Mouse (Mus musculus) lung, embryonic 15.5 days (tissue): ENCODE data around the gene Pard6a. TPM values are rescaled to one million over a fixed set of nuclear protein-coding genes. Genes with fewer than 3 reads are reported as not detected.

ENCODE experiments used
- ATAC-seq: fragments of 200-750 bp; cut with Nextera tagmentation; 2 replicates; pipeline ENCODE4 v1.8.0; 2017; ENCODE audit warnings: moderate number of reproducible peaks, borderline replicate concordance; ENCODE audit not compliant: low FRiP score, low TSS enrichment; ENCODE audit errors: extremely low read depth
- H3K27ac ChIP-seq: fragments of 300-500 bp; sonication (generic); 2 replicates; pipeline ENCODE4 v1.5.1; 2015; ENCODE audit warnings: moderate library complexity, mild to moderate bottlenecking, inconsistent platforms
- H3K27me3 ChIP-seq: fragments of 300-500 bp; sonication (generic); 2 replicates; pipeline ENCODE4 v1.6.1; 2015; ENCODE audit warnings: inconsistent platforms
- H3K36me3 ChIP-seq: fragments of 300-500 bp; sonication (generic); 2 replicates; pipeline ENCODE4 v1.6.1; 2015; ENCODE audit warnings: inconsistent platforms
- H3K4me1 ChIP-seq: fragments of 300-500 bp; sonication (generic); 2 replicates; pipeline ENCODE4 v1.6.1; 2015; ENCODE audit warnings: inconsistent platforms
- H3K4me2 ChIP-seq: fragments of 300-500 bp; sonication (generic); 2 replicates; pipeline ENCODE4 v1.6.1; 2015; ENCODE audit warnings: inconsistent platforms, mild to moderate bottlenecking, moderate library complexity
- H3K4me3 ChIP-seq: fragments of 300-500 bp; sonication (generic); 2 replicates; pipeline ENCODE4 v1.5.1; 2015; ENCODE audit warnings: mild to moderate bottlenecking, inconsistent platforms
- H3K9ac ChIP-seq: fragments of 300-500 bp; sonication (generic); 2 replicates; pipeline ENCODE4 v1.6.1; 2015; ENCODE audit warnings: inconsistent platforms
- H3K9me3 ChIP-seq: fragments of 300-500 bp; sonication (generic); 2 replicates; pipeline ENCODE4 v1.6.1; 2016; ENCODE audit warnings: inconsistent platforms
- WGBS: fragments of 180-500 bp; shearing (Covaris S2); methylation state at CpG from one replicate; pipeline ENCODE4 v1.1.7; 2015; 5-methylcytosine and 5-hydroxymethylcytosine counted together
- polyA plus RNA-seq: library from polyadenylated mRNA; unstranded; fragments of >200 nt; fragmentation: Nextera tagmentation; extraction: Ambion mirVana; gene quantifications from 2 replicates; pipeline ENCODE4 v1.2.1, GENCODE M21; 2015

The Pard6a gene
- polyA plus RNA-seq = 16.3 and 17.6 TPM in 2 replicates

DNA sequence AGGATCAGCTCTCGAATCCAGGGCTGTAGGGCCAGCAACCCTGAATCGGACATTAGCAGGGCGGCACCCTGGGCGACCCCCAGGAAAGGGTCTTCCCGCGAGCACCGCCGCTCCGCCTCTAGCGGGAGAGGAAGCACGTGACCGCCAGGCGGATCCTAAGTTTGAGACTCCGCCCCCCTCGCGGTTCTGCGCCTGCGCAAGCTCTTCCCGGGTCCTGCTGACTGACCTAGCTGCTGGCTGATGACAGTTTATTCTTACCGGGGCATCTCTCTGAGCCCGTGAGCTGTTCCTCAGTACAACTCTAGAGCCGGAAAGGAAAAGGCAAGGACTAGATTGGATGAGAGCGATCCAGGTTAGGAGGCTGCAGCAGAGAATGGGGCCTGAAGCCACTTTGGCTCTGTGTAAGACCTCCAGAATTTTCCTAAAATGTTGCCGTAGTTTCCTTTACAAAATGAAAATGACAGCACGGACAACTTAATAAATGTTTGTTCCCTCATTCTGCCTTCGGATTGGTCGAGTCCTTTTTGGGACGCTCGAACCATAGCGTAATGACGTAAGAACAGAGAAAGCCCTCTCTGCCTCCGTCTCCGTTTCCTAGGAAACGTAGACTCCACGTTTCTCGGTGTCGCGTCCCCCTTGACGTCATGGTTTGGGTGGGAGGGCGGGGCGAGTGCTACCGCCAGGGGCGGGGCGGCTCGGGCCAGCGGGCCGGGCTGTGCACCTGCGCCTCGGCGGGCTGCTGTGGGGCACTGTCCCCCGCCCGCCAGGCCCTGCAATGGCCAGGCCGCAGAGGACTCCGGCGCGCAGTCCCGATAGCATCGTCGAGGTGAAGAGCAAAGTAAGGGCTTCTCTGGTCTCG is at the start of gene Pard6a, which contains the start of gene Acd:
TSS of gene Pard6a (plus strand) at position 183 of the 859 bp plus-strand sequence.
TSS of gene Acd (minus strand) at position 137 of the 859 bp plus-strand sequence.
- H3K9me3 ChIP-seq = no peaks in the 10 kb centered on the region
- peak within 1 kb of the TSS; percentile 63 for H3K9ac ChIP-seq
- H3K4me3 ChIP-seq = peak within 1 kb of the TSS; percentile 83
- H3K27ac ChIP-seq = peak within 1 kb of the TSS; percentile 96
- peaks cover 15% of the 10 kb centered on the region for H3K36me3 ChIP-seq
- under 1% methylated on average over 60 of the region's 60 CpGs for WGBS
- no peaks in the 10 kb centered on the region for H3K27me3 ChIP-seq
- ATAC-seq = peak; percentile 75
- peak within 1 kb of the TSS; percentile 84 for H3K4me2 ChIP-seq
- H3K4me1 ChIP-seq = peaks cover 18% of the 10 kb centered on the region

DNA sequence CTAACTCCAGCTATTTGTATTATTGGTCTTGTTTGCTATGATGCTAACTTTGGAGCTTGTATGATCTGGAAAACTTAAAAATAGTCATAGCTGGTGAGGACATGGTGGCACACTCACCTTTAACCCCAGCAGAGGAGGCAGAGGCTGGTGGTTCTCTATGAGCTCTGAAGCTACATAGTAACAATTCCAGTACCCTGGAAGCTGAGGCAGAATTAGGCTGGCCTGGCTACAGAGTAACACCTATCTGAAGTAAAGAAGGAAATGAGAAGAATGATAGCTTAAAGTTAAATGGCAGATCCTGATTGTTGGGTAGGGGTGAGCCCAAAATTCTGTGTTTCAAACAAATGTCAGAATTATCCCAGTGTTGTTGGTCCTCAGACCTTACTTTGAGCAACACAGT is 43.3 kb upstream of the Pard6a start:
- H3K27ac ChIP-seq = no peak overlapping the region
- H3K4me3 ChIP-seq = no peak overlapping the region
- ATAC-seq = no peak
- H3K4me2 ChIP-seq = no peak overlapping the region
- H3K27me3 ChIP-seq = no peaks in the 10 kb centered on the region
- H3K9me3 ChIP-seq = no peaks in the 10 kb centered on the region
- peaks cover 14% of the 10 kb centered on the region for H3K36me3 ChIP-seq
- H3K4me1 ChIP-seq = no peaks in the 10 kb centered on the region
- H3K9ac ChIP-seq = no peak overlapping the region

DNA sequence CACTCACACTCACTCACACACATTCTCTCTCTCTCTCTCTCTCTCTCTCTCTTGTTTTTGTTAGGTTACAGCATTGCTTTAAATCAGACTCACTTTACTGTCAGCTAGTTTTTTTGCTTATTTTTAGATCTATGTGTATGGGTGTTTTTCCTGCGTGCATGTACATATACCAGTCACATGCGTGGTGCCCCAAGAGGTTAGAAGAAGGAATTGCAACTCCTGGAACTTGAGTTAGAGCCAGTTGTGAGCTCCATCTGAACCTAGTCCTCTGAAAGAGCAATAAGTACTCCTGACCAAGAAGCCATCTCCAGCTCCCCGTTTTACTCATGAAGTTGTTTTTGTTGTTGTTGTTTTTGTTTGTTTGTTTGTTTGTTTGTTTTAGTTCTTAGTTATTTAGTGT is 39.8 kb upstream of the Pard6a start:
- H3K4me1 ChIP-seq = no peaks in the 10 kb centered on the region
- H3K27ac ChIP-seq = no peak overlapping the region
- 66% methylated on average over 3 of the region's 3 CpGs for WGBS
- H3K4me3 ChIP-seq = no peak overlapping the region
- H3K4me2 ChIP-seq = no peak overlapping the region
- no peak overlapping the region for H3K9ac ChIP-seq
- no peaks in the 10 kb centered on the region for H3K27me3 ChIP-seq
- H3K9me3 ChIP-seq = no peaks in the 10 kb centered on the region
- H3K36me3 ChIP-seq = peaks cover 26% of the 10 kb centered on the region
- ATAC-seq = no peak

DNA sequence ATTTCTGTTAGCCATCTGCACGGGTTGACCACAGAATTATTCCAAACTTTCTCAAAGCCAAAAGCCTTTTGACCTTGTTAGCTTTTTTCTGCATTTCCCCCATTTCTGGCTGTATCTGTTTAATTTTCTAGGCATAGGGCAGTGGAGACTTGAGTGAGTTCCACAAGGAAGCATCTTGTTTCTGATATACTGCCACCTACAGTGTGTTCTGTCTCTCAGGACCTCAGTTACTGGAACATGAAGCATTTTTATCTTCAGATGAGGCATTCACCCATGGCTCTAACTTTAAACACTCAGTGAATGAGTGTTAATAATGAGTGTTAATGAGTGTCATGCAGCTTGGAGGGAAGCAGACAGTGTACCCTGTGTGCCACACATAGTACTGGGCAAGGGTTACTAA is 23.1 kb upstream of the Pard6a start:
- H3K27ac ChIP-seq = no peak overlapping the region
- H3K9me3 ChIP-seq = no peaks in the 10 kb centered on the region
- no peak overlapping the region for H3K9ac ChIP-seq
- H3K27me3 ChIP-seq = no peaks in the 10 kb centered on the region
- WGBS = 82% methylated on average over 1 of the region's 1 CpGs
- no peak overlapping the region for H3K4me3 ChIP-seq
- H3K4me1 ChIP-seq = no peaks in the 10 kb centered on the region
- no peak overlapping the region for H3K4me2 ChIP-seq
- H3K36me3 ChIP-seq = peaks cover 92% of the 10 kb centered on the region
- no peak for ATAC-seq

DNA sequence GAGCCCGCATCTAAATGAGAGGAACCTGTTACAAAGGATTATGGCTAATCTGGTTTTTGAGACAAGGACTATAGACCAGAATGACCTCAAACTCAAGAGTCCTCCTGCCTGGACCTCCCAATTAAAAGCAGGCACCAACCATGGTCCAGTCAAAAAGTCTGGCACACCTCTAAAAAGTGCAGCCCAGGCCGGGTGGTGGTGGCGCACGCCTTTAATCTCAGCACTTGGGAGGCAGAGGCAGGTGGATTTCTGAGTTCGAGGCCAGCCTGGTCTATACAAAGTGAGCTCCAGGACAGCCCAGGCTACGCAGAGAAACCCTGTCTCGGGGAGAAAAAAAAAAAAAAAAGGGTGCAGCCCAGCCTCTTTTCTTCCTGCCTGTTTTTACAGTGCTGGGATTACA is 15.6 kb upstream of the Pard6a start:
- no peak overlapping the region for H3K9ac ChIP-seq

DNA sequence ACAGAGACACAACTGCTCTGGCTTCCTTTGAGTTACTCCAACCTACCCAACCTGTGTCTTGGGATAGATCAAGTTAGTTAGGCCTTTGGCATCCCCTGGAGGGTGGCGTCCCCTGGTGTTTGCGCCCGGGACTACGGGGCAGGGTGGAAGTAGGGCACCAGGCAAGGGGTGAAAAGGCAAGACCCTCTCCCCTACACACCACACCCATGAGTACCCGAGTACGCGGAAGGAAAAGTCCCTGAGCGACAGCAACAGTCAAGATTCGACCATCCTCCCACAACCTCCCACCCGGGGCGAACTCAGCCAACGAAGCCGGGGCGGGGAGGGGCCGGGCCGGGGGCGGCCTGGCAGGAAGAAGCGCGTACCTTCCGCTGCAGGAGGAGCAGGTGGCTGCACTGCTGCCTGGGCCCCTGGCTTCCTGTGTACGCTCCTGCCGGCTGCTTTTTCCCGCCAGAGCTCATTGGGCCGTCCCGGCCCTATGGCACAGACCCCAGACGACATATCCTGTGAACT is 15.1 kb upstream of the Pard6a start, which contains the start of gene Carmil2:
TSS of gene Carmil2 (plus strand) at position 479 of the 513 bp plus-strand sequence.
- Histone ChIP-seq H3K27me3 (no peaks in the 10 kb centered on the region), H3K4me2 (peak within 1 kb of the TSS; percentile 44), H3K4me3 (0 out of 2 replicates have a peak within 1 kb of the TSS, but pooled peaks have one; percentile 2), H3K27ac (no peak within 1 kb of the TSS), H3K36me3 (peaks cover 36% of the 10 kb centered on the region), H3K9ac (no peak within 1 kb of the TSS), H3K4me1 (0 out of 2 replicates have a peak, but pooled peaks cover 3% of the 10 kb centered on the region), H3K9me3 (no peaks in the 10 kb centered on the region)
- 8% methylated on average over 25 of the region's 26 CpGs for WGBS
- peak; percentile 44; the same call in 1 of the 2 replicates for ATAC-seq

More for the DNA sequence above, 15.6 kb upstream of the Pard6a start:
- 70% methylated on average over 7 of the region's 7 CpGs for WGBS
- Histone ChIP-seq H3K4me3 (no peak overlapping the region), H3K4me1 (0 out of 2 replicates have a peak, but pooled peaks cover 3% of the 10 kb centered on the region), H3K27ac (no peak overlapping the region), H3K27me3 (no peaks in the 10 kb centered on the region), H3K9me3 (no peaks in the 10 kb centered on the region), H3K4me2 (peak overlapping the region; percentile 44), H3K36me3 (peaks cover 41% of the 10 kb centered on the region)
- no peak for ATAC-seq

DNA sequence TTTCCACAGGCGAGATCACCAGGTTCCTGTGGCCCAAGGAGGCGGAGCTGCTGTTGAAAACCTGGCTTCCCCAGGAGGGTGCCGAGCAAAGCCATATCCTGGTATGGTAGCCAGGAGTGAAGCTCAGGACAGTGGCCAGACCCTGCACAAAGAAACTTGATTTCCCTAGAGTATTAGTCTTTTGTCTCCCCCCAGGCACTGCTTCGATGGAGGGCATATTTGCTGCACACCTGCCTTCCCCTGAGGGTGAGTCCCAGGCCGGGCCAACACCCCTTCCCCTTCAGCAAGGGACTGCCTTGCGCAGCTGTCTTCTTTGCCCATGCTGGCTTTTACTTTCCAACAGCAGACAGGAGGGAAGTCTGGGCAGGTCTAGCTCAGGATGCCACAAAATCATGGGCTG is 14.4 kb upstream of the Pard6a start:
- Histone ChIP-seq H3K9me3 (no peaks in the 10 kb centered on the region), H3K27ac (no peak overlapping the region), H3K27me3 (no peaks in the 10 kb centered on the region), H3K9ac (no peak overlapping the region), H3K4me2 (no peak overlapping the region), H3K4me1 (0 out of 2 replicates have a peak, but pooled peaks cover 3% of the 10 kb centered on the region), H3K4me3 (no peak overlapping the region), H3K36me3 (peaks cover 29% of the 10 kb centered on the region)
- 63% methylated on average over 6 of the region's 6 CpGs for WGBS
- ATAC-seq = no peak

DNA sequence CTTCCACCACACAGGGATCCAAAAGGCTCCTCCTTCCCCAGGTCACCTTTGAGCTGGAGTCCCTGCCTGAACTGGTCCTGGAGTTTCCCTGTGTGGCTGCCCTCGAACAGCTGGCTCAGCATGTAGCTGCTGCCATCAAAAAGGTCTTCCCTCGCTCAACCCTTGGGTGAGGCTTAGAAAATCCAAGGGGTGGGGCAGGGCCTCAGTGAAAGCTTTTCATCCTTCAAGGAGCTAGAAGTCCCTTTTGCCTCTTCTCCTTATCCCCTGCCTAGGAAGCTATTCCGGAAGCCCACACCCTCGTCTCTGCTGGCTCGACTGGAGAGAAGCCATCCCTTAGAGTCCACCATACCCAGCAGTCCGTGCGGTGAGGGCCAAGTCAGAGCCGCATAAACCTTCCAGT is 13.4 kb upstream of the Pard6a start:
- no peaks in the 10 kb centered on the region for H3K27me3 ChIP-seq
- no peak overlapping the region for H3K9ac ChIP-seq
- ATAC-seq = no peak
- peaks cover 20% of the 10 kb centered on the region for H3K36me3 ChIP-seq
- H3K4me2 ChIP-seq = no peak overlapping the region
- 57% methylated on average over 8 of the region's 8 CpGs for WGBS
- no peak overlapping the region for H3K27ac ChIP-seq
- 0 out of 2 replicates have a peak, but pooled peaks cover 3% of the 10 kb centered on the region for H3K4me1 ChIP-seq
- H3K9me3 ChIP-seq = no peaks in the 10 kb centered on the region
- no peak overlapping the region for H3K4me3 ChIP-seq

DNA sequence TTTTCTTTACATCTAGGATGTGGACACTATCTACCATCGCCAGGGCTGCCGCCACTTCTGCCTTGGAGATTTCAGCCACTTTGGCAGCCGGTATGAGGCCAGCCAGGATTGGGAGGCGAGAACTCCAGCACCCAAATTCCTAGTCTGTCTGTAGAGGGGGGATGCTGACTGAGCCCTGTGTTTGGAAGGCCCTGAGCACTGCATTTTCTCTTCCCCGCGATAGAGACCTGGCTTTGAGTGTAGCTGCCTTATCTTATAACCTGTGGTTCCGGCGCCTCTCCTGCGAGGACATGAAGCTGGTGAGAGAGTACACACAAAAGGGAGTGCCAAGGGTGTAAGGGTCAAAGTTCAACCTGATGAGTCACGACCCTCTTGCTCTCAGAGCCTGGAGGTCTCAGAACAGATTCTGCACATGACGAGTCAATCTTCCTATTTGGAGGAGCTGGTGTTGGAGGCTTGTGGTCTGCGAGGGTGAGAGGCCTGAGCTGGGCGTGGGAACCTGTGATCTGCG is 12.7 kb upstream of the Pard6a start:
- WGBS = 52% methylated on average over 14 of the region's 14 CpGs
- no peaks in the 10 kb centered on the region for H3K27me3 ChIP-seq
- ATAC-seq = no peak
- peaks cover 12% of the 10 kb centered on the region for H3K36me3 ChIP-seq
- no peak overlapping the region for H3K4me2 ChIP-seq
- H3K9me3 ChIP-seq = no peaks in the 10 kb centered on the region
- H3K9ac ChIP-seq = no peak overlapping the region; the same call in 1 of the 2 replicates
- H3K4me3 ChIP-seq = no peak overlapping the region
- 0 out of 2 replicates have a peak, but pooled peaks cover 3% of the 10 kb centered on the region for H3K4me1 ChIP-seq
- no peak overlapping the region for H3K27ac ChIP-seq

DNA sequence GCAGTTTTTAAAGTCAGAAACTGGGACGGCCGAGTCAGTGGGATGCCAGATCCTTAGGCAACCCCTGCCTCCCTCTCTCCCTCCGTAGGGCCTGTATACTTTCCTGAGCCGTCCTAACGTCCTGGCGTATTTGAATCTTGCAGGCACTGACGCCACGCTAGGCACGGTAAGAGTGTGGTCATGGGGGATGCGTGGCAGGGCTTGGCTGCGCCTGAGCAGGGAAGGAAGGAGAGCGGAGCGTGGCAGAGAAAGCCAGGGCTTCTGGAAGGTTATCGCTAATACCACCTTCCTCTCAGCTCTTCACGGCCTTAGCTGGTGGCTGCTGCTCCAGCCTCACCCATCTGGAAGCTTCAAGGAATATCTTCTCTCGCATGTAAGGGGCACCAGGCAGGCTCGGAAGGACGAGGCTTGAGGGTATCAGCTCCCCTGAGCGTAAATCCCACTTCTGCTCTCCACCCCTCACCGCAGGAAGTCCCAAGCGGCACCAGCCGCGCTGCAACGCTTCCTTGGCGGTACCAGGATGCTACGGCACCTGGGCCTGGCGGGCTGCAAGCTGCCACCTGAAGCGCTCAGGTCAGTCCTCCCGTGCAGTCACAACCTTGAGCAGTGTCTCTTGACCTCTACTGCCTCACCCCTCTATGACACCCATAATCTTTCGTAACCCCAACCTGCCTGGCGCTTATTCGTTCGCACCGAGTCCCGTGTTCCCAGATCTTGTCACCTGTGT is 11.5 kb upstream of the Pard6a start:
- 54% methylated on average over 35 of the region's 35 CpGs for WGBS
- H3K27me3 ChIP-seq = no peaks in the 10 kb centered on the region; the same call in 1 of the 2 replicates
- peaks cover 1% of the 10 kb centered on the region; the same call in 1 of the 2 replicates for H3K36me3 ChIP-seq
- H3K4me2 ChIP-seq = no peak overlapping the region
- no peak for ATAC-seq
- H3K9me3 ChIP-seq = no peaks in the 10 kb centered on the region
- no peak overlapping the region for H3K27ac ChIP-seq
- no peak overlapping the region for H3K9ac ChIP-seq
- H3K4me3 ChIP-seq = no peak overlapping the region
- peaks cover 14% of the 10 kb centered on the region for H3K4me1 ChIP-seq

DNA sequence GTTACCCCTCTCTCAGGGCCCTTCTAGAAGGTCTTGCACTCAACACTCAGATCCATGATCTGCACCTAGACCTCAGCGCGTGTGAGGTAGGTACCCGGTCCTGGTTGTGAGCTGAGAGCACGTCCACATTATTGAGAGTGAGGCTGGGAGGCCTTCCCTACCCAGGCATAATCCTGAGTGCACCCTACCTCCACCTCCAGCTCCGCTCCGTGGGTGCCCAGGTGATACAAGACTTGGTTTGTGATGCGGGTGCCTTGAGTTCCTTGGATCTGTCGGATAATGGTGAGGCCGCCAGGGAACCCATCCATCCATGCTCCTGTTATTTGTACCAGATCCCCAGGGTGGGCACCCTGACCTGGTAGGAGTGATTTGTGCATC is 11.0 kb upstream of the Pard6a start:
- no peak for ATAC-seq
- Histone ChIP-seq H3K9ac (no peak overlapping the region), H3K4me1 (peaks cover 17% of the 10 kb centered on the region), H3K27ac (no peak overlapping the region), H3K4me3 (no peak overlapping the region), H3K36me3 (no peaks in the 10 kb centered on the region), H3K27me3 (no peaks in the 10 kb centered on the region; the same call in 1 of the 2 replicates), H3K4me2 (no peak overlapping the region), H3K9me3 (no peaks in the 10 kb centered on the region)
- WGBS = 82% methylated on average over 9 of the region's 9 CpGs
